Mouse (Mus musculus) common myeloid progenitor, adult 5-6 weeks (primary cell): ENCODE data around the gene Chst3. TPM values are rescaled to one million over a fixed set of nuclear protein-coding genes. Genes with fewer than 3 reads are reported as not detected.
"Not testable (repeated sequence)": the region's sequence is repeated elsewhere in the genome, so short reads cannot be mapped to it uniquely, and the experiment has no call there.

ENCODE experiments used
- ATAC-seq: replicated peaks from 2 replicates; pipeline ENCODE4 v1.8.0; 2016; ENCODE audit warnings: low read depth, mild to moderate bottlenecking, moderate TSS enrichment, inconsistent platforms; ENCODE audit not compliant: poor library complexity, severe bottlenecking
- total RNA-seq: library from RNA; stranded (forward); fragments of 200-1000, 187-1606 nt; gene quantifications from 2 replicates; pipeline ENCODE4 v1.2.3, GENCODE M21; 2017

Chst3 gene
- total RNA-seq, 1 experiment from 2014 or later, result not detected

DNA sequence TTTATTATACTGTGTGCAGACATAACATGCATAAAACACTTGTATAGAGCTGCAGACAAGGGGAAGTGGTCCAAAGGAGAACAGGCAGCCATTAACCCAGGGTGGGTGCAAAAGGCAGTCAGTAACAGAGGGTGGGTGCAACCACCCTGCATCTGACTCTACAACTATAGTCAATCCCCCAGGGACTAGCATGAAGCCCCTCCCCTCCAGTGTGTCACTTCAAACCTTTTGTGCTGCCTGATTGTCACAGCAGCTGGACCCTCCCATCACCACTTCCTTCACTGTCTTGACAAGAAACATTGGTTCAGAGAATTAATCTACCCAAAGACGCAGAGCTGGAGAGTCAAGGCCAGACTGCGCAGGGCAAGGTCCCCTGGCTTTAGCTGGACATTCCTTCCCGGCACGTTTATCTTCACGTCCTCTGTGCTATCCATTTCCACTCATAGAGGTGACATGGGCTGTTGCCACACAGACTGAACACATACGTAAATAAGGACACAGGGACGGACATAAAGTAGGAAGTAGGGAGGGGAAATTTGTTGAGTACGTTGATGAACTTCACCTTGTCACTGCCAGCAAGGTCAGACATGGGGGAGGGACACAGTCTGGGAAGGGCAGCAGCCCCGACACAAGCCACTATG lies 13.3 kb downstream of the Chst3 start:
- ATAC-seq, result peak; percentile 23; the same call in 1 of the 2 replicates

DNA sequence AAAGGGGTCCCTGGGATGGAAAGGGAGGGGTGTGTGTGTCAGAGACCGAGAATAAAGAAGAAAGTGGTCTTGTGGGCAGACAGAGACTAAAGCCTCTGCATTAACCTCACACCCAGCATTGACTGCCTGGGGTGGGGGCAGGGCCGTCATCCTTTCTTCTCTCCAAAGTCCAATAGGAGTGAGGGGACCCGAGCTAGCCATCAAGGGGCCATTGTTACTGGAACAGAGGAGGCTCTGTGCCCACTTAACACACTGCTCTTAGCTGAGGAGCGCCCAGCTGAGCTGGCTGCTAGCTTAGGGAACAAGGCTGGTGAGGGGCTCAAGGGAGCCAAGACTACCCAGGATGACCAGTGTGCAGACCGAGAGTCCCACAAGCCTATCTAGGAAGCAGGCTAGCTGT lies 16.3 kb downstream of the Chst3 start:
- no peak for ATAC-seq

DNA sequence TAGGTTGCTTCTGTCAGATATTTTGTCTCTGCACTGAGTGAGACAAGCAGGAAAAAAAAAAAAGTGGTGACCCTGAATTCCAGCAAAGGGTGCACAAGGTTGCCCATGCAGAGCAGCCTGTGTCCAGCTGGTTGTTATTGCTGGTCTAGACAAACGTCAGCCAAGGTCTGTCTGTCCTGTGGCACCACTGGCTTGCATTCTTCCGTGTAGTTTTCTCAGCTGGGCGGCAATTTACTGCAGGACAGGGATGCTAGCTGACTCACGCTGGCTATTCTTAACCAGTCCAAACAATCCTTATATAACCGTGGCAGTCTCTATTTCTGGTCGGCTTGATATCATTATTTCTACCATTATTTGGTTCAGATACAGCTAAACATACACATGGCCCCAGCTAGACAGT lies 18.1 kb downstream of the Chst3 start:
- no peak for ATAC-seq

DNA sequence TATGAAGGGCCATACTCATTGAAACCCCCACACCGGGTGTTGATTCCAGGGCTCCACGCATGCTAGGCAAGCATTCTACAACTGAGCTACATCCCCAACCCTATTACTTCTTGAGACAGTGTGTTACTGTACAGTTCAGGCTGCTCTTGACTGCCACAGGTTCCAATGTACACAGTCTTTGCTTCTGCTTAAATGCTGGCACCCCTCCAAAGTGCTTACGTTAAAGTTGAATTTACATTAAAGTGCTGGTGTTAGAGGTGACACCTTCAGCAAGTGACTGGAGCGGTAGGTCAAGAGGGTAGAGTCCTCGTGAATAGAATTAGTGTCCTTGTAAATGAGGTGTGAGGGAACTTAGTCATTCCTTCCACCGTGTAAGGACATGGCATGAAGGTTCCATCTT lies 19.7 kb downstream of the Chst3 start:
- no peak for ATAC-seq

DNA sequence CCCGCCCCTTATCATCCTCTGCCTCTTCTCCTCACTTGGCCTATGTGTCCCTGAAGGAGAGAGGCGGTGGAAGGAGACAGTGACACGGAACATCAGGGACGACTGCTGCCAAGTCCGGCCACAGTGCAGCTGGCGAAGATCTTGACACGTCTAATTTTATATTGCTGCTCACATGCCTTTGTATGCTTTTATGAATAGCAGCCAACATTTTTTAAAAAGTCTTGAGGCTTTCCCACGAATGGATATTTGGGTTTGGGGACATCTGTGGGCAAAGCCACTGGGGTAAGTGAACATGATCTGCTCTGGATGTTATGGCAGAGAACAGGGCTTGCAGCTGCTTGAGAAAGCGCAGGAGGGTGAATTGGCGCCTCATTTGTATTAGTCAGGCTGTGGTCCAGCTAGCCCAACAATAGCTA lies 21.6 kb downstream of the Chst3 start:
- no peak for ATAC-seq

DNA sequence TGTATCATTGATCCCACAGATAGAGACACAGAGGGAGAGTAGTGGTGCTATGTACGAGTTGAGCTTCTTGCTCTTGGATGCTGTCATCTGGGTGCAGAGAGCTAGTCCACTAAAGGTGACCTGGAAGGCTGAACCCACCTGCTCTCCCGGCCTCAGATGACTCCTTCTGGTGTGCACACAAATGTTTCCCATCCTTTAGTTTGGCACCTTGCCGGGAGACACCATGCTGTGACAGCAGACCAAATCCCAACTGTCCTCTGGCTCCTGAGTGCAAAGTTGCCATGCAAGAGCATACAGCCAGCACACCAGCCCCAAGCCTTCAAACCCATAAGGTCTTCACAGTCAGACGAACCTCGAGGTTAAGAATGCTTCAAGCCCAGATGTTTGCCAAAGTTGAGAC lies 22.1 kb downstream of the Chst3 start:
- no peak for ATAC-seq

DNA sequence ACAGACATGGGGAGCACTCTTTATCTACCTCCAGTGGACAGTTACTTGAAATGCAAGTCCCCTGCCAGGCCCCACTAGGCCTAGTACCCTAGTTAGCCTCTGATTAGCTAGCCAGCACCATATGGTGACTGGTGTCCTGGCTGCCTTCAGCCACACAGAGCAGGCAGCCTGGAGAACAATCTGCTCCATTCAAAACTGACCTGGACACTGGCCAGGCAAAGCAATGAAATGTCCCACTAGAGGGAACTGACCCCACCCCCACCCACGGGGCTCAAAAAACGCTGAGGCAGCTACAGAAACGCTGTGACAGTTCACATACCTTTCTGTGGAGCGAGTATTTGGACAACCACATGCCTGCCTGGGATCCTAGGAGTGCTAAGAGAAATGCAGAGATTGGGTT lies 24.0 kb downstream of the Chst3 start:
- ATAC-seq, result no peak

DNA sequence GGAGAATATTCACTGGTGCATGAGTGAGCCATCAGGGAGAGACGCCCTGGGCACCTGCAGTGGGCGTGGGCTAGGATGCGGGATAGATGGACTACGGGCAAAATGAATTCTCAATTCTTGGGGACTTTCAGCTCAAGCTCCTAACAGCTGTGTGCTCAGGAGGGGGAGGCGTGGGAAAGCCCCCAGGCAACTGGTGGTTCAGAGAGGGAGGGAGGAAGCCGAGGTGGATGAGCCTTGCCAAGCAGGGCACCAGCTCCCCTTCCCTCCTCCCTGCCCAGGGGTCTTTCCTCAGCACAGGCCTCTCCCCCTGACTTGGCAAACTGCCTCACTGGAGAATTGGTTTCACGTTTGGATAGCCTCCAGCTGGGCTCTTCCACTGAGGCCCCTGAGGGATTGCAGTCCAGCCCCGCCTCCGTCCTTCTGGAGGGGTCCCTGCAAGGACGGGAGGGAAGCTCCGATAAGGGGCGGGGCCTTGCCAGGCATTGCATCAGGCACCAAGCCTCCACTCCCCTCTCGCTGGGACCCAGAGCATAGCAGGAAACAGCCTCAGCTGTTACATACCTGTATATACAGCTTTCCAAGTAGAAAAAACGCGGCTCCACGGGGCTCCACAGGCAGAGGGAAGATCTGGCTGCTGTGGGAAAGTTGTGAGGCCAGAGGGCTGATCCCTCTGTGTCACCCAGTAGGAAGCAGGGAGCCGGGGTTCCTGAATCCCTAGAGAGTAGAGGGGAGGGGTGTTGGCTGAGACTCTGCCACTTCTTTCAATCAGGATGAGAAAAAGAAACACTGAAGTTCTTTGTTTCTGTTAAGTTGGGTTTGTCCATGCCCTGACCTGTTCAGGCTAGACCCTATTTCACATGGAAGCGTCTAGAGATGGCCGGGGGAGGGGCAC lies 25.3 kb downstream of the Chst3 start:
- ATAC-seq, result peak; percentile 55

DNA sequence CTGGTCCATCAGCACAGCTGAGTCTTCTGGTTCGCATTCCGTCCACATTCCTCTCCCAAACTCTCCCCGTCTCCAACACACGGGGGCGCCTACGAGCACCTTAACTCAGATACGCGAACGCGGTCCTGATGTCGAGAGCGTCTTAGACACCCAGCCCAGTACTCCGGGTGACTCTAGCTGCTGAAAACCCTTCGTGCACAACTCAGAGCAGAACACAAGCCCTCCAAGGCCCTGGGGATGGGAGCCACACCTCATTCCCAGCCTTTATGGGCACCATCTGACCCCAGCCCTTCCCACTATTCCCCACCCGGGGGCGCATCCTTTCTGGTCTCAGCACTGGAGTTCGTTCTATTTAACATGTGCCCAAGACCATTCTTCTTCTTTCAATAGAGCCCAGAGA lies 27.3 kb downstream of the Chst3 start:
- ATAC-seq, result peak; percentile 79

DNA sequence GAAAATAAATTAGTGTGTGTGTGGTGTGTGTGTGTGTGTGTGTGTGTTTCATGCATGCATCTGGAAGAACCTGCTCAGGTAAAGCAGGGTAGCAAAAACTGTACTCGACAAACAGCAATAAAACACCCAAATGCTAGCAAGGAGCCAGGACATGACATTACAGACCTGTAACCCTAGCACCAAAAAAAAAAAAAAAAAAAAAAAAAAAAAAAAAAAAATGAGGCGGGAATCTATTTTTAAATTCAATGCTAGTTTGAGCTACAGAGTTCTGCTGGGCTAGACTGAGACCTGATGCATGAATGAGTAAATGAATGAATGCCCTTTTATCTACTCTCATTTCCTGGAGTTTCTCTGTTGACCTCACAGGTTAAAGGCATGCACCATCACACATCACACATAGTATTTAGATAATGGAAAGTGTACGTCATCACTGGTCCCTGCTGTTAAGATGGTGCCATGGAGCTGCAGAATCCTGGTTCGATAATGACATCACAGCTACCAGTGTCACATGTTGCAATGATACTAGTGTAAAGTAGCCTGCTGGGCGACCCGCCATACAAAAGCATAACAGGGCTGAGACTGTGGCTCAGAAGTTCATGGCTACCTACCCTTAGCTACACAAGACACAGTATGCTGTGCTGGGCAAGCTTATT lies 29.4 kb downstream of the Chst3 start:
- ATAC-seq, result no peak

DNA sequence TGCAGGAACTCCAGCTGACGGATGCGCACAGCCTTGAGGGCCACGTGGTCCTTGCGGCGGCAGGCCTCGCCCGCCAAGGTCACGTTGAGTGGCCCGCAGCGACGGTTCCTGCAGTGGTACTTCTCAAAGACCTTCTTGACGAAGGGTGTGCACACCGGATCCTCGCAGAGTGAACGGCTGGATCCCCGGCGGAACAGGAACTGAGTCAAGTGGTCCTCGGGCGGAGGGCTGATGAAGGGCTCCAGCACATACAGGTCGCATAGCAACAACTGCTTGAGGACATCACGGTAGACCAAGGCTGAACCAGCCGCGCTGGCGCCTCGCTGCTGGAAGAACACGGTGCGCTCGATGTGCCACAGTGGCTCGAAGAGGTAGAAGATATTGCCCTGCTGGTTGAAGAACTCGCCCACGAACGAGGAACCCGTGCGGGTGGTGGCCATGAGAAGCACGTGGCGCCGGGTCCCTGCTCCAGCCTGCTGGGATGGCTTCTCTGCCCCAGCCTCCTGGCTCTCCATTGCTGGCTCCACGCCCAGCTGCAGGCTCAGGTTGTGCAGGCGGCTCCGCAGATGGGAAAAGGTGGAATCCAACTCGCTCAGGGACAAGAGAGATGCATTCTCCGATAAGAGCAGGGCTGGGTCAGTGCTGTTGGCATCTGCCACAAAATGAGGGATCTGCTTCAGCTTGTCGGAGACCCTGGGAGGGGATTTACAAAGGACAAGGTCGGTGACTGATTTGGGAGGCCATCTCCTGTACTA lies 32.7 kb downstream of the Chst3 start:
- 0 out of 2 replicates have a peak, but pooled peaks have one; percentile 11 for ATAC-seq

DNA sequence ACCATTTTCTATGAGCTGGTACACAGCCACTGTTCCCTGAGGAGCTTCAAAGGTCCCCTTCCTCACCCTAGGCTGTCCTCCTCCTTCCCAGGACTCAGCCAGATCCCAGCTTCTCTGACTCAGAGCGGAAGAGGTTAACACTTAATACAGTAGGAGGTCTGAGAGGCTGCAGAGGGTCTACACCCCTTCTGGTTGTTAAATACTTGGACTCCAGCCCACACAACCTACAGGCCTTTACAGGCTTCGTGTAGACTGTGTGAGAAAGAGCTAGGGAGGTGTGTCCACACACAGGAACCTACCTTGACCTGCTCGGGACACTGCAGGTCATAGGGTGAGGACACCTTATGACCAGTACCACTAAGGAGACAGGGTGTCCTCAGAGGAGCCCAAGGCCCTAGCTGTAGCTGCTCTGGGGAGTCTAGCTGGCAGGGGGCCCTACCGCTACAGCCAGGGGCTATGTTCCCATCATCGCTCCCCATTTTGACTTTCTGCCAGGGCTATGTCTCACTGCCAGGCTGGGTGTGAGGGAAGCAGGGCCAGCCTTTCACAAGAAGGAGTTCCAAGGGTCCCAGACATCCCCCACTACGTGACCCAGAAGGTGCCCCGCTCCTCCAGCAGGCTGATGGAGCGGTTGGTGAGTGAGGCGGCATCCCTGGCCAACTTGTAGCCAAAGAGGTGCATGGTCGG lies 33.9 kb downstream of the Chst3 start:
- ATAC-seq, result no peak

DNA sequence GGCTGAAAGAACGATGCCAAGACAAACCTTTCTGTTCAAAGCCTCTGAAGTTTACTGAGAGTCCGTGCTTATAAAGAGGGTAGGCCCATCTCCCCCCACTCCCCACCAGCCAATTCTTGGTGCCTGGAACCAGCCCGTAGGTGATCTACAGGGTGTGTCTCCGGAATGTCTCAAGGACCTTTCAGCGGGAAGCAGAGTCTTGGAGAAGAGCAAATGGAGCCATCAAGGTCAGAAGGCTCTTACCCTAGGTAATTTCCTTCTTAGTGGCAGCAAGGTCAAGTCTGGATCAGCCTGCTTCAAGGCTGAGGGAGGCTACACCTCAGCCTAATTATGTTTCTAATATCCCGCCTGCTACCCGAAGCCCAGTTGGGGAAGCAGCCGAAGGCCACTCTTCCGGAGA lies 43.8 kb downstream of the Chst3 start:
- not testable (repeated sequence) for ATAC-seq

DNA sequence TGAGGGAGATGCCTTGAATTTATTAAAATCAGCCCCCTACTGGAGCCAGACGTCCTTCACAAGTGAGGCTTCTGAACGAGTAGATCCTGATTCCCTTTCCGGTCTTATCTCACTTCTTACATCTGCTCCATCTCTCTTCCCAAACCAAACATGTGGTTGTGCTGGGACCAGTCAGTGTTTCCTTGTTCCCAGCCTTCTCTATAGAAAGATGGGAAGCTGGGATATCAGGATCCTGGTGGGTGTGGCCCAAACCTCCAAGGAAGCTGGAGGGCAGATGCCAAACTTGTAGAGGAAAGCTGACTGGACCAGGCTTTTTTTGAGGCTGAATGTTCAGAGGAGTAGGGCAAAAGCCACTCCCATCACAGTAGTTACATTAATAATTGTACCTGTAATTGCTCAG lies 44.6 kb downstream of the Chst3 start:
- ATAC-seq, result no peak

DNA sequence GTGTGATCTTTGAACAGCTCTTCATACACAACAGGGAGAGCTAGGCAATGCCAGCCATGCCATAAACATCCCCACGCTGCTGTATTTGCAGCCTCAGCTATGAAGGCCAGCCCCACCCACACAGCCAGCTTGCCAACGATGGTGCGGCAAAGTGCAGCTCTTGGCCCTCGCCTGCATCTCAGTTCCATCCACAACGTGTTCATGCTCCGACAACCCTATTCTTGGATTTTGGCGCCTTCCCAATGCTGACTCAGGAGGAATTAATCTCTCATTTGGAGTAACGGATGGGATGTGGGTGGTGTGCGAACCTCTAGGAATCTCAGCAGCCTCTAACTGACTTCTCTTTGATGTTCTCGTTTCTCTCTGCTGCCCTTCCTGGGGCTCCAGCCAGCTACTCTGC lies 46.0 kb downstream of the Chst3 start:
- no peak for ATAC-seq

DNA sequence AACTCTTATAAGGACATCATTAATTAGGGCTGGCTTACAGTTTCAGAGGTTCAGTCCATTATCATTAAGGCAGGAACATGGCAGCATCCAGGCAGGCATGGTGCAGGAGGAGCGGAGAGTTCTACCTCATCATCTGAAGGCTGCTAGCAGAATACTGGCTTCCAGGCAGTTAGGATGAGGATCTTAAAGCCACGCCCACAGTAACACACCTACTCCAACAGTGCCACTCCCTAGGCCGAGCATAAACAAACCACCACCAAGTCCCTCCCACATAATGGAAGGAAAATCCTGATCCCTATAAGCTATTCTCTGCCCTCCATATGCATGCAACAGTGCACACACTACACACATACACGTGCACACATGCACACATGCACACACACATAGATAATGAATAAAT lies 46.8 kb downstream of the Chst3 start:
- no peak for ATAC-seq

DNA sequence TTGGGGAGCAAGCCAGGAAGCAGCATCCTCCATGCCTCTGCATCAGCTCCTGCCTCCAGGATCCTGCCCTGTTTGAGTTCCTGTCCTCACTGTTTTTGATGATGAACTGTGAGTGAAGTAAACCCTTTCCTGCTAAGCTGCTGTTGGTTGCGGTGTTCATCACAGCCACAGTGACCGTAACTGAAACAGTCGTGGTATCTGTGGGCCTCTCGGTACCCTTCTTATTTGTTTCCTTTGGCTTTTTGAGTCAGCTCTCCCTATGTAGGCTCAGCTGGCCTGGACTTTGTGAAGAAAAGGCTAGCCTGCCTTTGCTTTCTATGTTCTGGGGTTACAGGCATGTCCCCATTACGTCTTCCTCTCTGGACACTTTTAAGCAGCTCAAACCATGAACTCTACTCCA lies 47.7 kb downstream of the Chst3 start:
- no peak for ATAC-seq

DNA sequence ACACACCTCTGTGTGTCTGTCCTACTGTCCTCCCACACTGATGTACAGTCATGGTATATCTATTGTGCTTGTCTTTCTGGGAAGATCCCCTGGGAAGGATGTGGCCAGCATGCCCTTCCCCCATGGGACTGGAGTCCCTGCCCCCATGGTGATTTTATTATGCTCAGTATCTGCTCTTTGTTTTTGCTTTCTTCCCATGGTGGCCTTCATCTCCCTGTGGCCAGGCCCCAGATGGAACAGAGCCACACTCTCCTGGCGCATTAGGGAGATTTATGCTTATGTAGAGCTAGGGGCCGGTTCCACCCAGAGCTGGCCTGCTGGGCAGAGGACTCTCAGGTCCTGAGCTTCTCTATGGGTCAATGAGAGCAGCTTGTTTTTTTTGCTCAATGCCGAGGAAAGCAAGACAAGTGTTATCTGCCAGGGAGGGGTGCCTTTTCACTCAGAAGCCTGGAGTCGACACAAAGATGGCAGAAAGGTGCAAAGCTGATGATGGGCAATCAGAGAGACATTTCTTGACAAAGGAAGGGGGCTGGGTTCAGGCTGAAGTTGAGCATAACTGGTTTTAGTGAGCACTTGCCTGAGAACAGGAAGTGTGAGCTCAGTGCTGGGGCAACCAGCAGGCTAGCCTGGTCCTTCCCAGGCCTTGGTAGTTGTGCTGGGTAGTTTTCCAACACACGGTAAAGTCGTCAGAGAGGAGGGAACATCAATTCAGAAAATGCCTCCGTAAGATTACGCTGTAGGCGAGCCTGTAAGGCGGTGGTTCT lies 48.6 kb downstream of the Chst3 start:
- no peak for ATAC-seq

DNA sequence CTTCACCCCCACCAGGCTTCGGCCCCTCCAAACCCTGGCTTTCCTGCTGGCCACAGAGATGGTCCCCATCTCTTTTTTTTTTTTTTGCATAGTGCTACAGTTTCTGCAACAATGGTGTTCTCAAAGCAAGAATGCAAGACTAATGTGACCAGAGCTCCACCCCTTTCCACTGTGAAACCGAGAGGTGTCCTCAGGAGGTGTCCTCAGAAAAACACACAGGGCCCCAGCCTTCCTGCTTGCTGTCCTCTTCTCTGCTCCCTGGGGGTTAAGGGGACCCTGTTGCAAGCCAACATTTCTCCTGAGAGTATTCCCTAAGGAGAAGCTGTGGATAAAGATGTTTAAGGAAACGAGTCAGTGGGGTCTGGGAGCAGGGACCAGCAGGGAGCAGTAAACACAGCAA lies 50.1 kb downstream of the Chst3 start:
- no peak for ATAC-seq
